Mouse (Mus musculus): ENCODE results near the gene Acox2. TPM values are rescaled to one million over a fixed set of nuclear protein-coding genes. Genes with fewer than 3 reads are reported as not detected.

The Acox2 gene
- polyA plus RNA-seq, 1 experiment from 2014 or later, result not detected

DNA sequence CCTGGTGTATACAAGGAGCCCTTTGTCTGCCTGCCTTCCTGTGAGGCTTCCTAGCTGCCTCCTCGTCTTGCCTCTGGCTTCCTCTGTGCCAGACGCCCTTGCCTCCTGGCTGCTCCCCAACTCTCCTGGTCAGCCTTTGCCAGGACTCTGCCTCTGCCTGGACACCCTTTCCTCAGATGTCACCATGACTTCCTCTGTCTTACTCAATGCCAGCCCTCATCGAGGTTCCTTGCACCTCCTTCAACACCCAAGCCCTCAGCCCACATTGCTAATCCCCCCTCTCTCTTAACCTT, 872 bp downstream of the Acox2 start:
- 29% methylated on average over 3 of the region's 3 CpGs for WGBS
- Histone ChIP-seq H3K27ac (replicated peaks in 1 of 2; ENCODE audit: control insufficient read depth in 1 of 2, insufficient read depth in 1 of 2, low read depth in 2 of 2, low read length in 2 of 2) (no peak overlapping the region), H3K4me3 (ENCODE audit: control insufficient read depth in 1 of 2, insufficient read depth in 1 of 2, low read depth in 1 of 2, low read length in 2 of 2) (no peak overlapping the region), H3K9me3 (ENCODE audit: control insufficient read depth, low read length) (no peaks in the 10 kb centered on the region), H3K36me3 (ENCODE audit: control insufficient read depth, insufficient read depth, low read length) (no peaks in the 10 kb centered on the region), H3K9ac (ENCODE audit: low read length) (no peak overlapping the region), H3K4me2 (ENCODE audit: low read length) (no peak overlapping the region), H3K4me1 (ENCODE audit: control insufficient read depth in 2 of 2, insufficient read depth in 2 of 2, low read length in 2 of 2) (peaks cover 0 to 2% of the 10 kb centered on the region in 2 experiments; a peak in 1 of 4 replicates), H3K27me3 (ENCODE audit: control insufficient read depth, insufficient read depth, low read length) (no peaks in the 10 kb centered on the region)
- ATAC-seq (ENCODE audit: insufficient number of reproducible peaks, insufficient read depth, low FRiP score, low read depth), result no peak

- no peaks in the 10 kb centered on the region for H3K36me3 ChIP-seq (ENCODE audit: control insufficient read depth, insufficient read depth, low read length)
- no peak overlapping the region for H3K27ac ChIP-seq (replicated peaks in 1 of 2; ENCODE audit: control insufficient read depth in 1 of 2, insufficient read depth in 1 of 2, low read depth in 2 of 2, low read length in 2 of 2)
- no peaks in the 10 kb centered on the region for H3K9me3 ChIP-seq (ENCODE audit: control insufficient read depth, low read length)
- no peak overlapping the region for H3K4me2 ChIP-seq (ENCODE audit: low read length)
- no peak overlapping the region for H3K4me3 ChIP-seq (ENCODE audit: control insufficient read depth in 1 of 2, insufficient read depth in 1 of 2, low read depth in 1 of 2, low read length in 2 of 2)
- H3K27me3 ChIP-seq (ENCODE audit: control insufficient read depth, insufficient read depth, low read length), result no peaks in the 10 kb centered on the region
- ATAC-seq (ENCODE audit: insufficient number of reproducible peaks, insufficient read depth, low FRiP score, low read depth), result no peak; the same call in 1 of the 2 replicates
- H3K4me1 ChIP-seq (ENCODE audit: control insufficient read depth in 2 of 2, insufficient read depth in 2 of 2, low read length in 2 of 2), result peaks cover 0 to 2% of the 10 kb centered on the region in 2 experiments; a peak in 1 of 4 replicates
- no peak overlapping the region for H3K9ac ChIP-seq (ENCODE audit: low read length)
- WGBS, result 49% methylated on average over 7 of the region's 7 CpGs
These were observed 1.4 kb downstream of the Acox2 start for GRCm38 (mm10) chr14:8257521-8258334.

DNA sequence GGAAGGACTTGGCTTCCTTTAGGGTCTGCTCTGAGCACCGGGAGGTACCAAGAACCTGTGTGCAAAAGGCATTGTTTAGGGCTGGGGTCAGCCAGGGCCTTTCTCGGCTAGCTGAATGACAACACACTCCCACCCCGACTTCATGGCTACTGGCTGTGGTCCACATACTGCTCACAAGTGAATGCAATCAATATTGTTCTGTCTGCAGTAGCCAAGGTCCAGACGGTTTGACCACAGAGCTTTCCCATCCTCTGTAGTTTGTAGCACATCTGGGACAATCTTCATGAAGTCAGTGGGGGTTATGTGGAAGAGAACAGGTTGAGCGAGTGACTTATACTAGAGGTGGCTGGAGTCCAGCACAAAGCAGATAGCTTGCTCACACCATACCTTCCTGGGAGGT, 2.3 kb downstream of the Acox2 start:
- Histone ChIP-seq H3K4me1 (ENCODE audit: control insufficient read depth in 2 of 2, insufficient read depth in 2 of 2, low read length in 2 of 2) (peaks cover 0 to 2% of the 10 kb centered on the region in 2 experiments; a peak in 1 of 4 replicates), H3K4me2 (ENCODE audit: low read length) (no peak overlapping the region), H3K27me3 (ENCODE audit: control insufficient read depth, insufficient read depth, low read length) (no peaks in the 10 kb centered on the region), H3K36me3 (ENCODE audit: control insufficient read depth, insufficient read depth, low read length) (no peaks in the 10 kb centered on the region), H3K4me3 (ENCODE audit: control insufficient read depth in 1 of 2, insufficient read depth in 1 of 2, low read depth in 1 of 2, low read length in 2 of 2) (no peak overlapping the region), H3K27ac (replicated peaks in 1 of 2; ENCODE audit: control insufficient read depth in 1 of 2, insufficient read depth in 1 of 2, low read depth in 2 of 2, low read length in 2 of 2) (no peak overlapping the region), H3K9me3 (ENCODE audit: control insufficient read depth, low read length) (no peaks in the 10 kb centered on the region), H3K9ac (ENCODE audit: low read length) (no peak overlapping the region)
- 68% methylated on average over 5 of the region's 5 CpGs for WGBS
- no peak for ATAC-seq (ENCODE audit: insufficient number of reproducible peaks, insufficient read depth, low FRiP score, low read depth)

DNA sequence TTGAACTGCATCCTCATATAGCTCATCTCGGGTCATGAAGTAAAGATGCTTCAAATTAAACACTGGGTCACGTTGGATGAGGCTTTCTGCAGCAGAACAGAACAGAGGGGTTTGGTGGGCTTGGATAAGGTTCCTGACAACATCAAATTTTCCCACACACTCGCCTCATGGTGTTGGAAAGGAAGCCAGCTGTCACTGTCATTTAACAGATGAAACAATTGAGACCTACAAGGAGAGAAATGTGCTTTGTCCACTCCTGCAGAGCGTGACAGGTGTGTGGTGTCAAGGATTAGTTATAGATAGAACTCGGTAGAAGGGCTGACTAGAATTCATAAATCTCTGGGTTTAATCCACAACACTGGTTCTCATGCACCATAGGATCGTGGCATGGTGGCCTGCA, 3.1 kb downstream of the Acox2 start:
- Histone ChIP-seq H3K9ac (ENCODE audit: low read length) (no peak overlapping the region), H3K4me3 (ENCODE audit: control insufficient read depth in 1 of 2, insufficient read depth in 1 of 2, low read depth in 1 of 2, low read length in 2 of 2) (no peak overlapping the region), H3K4me2 (ENCODE audit: low read length) (no peak overlapping the region), H3K36me3 (ENCODE audit: control insufficient read depth, insufficient read depth, low read length) (no peaks in the 10 kb centered on the region), H3K27ac (replicated peaks in 1 of 2; ENCODE audit: control insufficient read depth in 1 of 2, insufficient read depth in 1 of 2, low read depth in 2 of 2, low read length in 2 of 2) (no peak overlapping the region), H3K4me1 (ENCODE audit: control insufficient read depth in 2 of 2, insufficient read depth in 2 of 2, low read length in 2 of 2) (peaks cover 0 to 2% of the 10 kb centered on the region in 2 experiments; a peak in 1 of 4 replicates), H3K9me3 (ENCODE audit: control insufficient read depth, low read length) (no peaks in the 10 kb centered on the region), H3K27me3 (ENCODE audit: control insufficient read depth, insufficient read depth, low read length) (no peaks in the 10 kb centered on the region)
- WGBS, result 55% methylated on average over 6 of the region's 6 CpGs
- ATAC-seq (ENCODE audit: insufficient number of reproducible peaks, insufficient read depth, low FRiP score, low read depth), result no peak

GRCm38 (mm10) chr14:8255076-8255729, 4.0 kb downstream of the Acox2 start:
- no peaks in the 10 kb centered on the region for H3K36me3 ChIP-seq (ENCODE audit: control insufficient read depth, insufficient read depth, low read length)
- H3K9me3 ChIP-seq (ENCODE audit: control insufficient read depth, low read length), result no peaks in the 10 kb centered on the region
- H3K4me1 ChIP-seq (ENCODE audit: control insufficient read depth in 2 of 2, insufficient read depth in 2 of 2, low read length in 2 of 2), result peaks cover 0 to 2% of the 10 kb centered on the region in 2 experiments; a peak in 1 of 4 replicates
- no peak overlapping the region for H3K27ac ChIP-seq (replicated peaks in 1 of 2; ENCODE audit: control insufficient read depth in 1 of 2, insufficient read depth in 1 of 2, low read depth in 2 of 2, low read length in 2 of 2)
- no peaks in the 10 kb centered on the region for H3K27me3 ChIP-seq (ENCODE audit: control insufficient read depth, insufficient read depth, low read length)
- no peak for ATAC-seq (ENCODE audit: insufficient number of reproducible peaks, insufficient read depth, low FRiP score, low read depth)
- no peak overlapping the region for H3K4me2 ChIP-seq (ENCODE audit: low read length)
- no peak overlapping the region for H3K4me3 ChIP-seq (ENCODE audit: control insufficient read depth in 1 of 2, insufficient read depth in 1 of 2, low read depth in 1 of 2, low read length in 2 of 2)
- WGBS, result 48% methylated on average over 7 of the region's 7 CpGs
- H3K9ac ChIP-seq (ENCODE audit: low read length), result no peak overlapping the region

DNA sequence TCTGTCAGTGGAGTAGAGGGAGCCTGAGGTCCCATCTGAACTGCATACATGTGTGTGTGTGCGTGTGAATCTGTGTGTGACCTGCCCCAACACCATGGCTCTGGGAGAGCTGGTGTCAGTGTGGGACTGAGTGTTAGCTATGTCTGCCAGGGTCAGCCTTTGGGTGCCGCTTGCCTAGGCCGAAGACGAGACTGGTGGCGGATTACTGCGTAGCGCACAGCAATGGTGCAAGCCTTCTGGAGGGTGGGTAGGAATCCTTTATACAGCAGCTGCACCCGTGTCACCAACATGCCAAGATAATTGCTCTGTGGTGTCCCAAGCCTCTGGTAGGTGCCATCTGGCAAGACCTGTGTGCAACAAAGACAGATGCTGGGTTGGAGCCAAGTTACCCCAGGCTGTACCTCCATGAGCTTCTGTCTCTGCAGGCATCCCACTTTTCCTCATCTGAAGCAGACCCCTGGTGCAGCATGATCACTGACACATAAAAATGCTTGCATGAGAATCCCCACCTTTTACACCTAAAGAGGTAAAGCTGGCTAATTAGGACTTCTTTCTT, 7.7 kb downstream of the Acox2 start:
- 87% methylated on average over 8 of the region's 8 CpGs for WGBS
- no peak overlapping the region for H3K27ac ChIP-seq (replicated peaks in 1 of 2; ENCODE audit: control insufficient read depth in 1 of 2, insufficient read depth in 1 of 2, low read depth in 2 of 2, low read length in 2 of 2)

GRCm38 (mm10) chr14:8250141-8250871, 8.8 kb downstream of the Acox2 start:
- Histone ChIP-seq H3K4me2 (ENCODE audit: low read length) (no peak overlapping the region), H3K9ac (ENCODE audit: low read length) (no peak overlapping the region), H3K27ac (replicated peaks in 1 of 2; ENCODE audit: control insufficient read depth in 1 of 2, insufficient read depth in 1 of 2, low read depth in 2 of 2, low read length in 2 of 2) (no peak overlapping the region), H3K36me3 (ENCODE audit: control insufficient read depth, insufficient read depth, low read length) (no peaks in the 10 kb centered on the region), H3K4me1 (ENCODE audit: control insufficient read depth in 2 of 2, insufficient read depth in 2 of 2, low read length in 2 of 2) (no peaks in the 10 kb centered on the region), H3K4me3 (ENCODE audit: control insufficient read depth in 1 of 2, insufficient read depth in 1 of 2, low read depth in 1 of 2, low read length in 2 of 2) (no peak overlapping the region), H3K27me3 (ENCODE audit: control insufficient read depth, insufficient read depth, low read length) (no peaks in the 10 kb centered on the region), H3K9me3 (ENCODE audit: control insufficient read depth, low read length) (no peaks in the 10 kb centered on the region)
- WGBS, result 63% methylated on average over 9 of the region's 9 CpGs
- no peak for ATAC-seq (ENCODE audit: insufficient number of reproducible peaks, insufficient read depth, low FRiP score, low read depth)

More for the DNA sequence above, 7.7 kb downstream of the Acox2 start:
- ATAC-seq (ENCODE audit: insufficient number of reproducible peaks, insufficient read depth, low FRiP score, low read depth), result no peak
- Histone ChIP-seq H3K36me3 (ENCODE audit: control insufficient read depth, insufficient read depth, low read length) (no peaks in the 10 kb centered on the region), H3K4me1 (ENCODE audit: control insufficient read depth in 2 of 2, insufficient read depth in 2 of 2, low read length in 2 of 2) (no peaks in the 10 kb centered on the region), H3K27me3 (ENCODE audit: control insufficient read depth, insufficient read depth, low read length) (no peaks in the 10 kb centered on the region), H3K4me2 (ENCODE audit: low read length) (no peak overlapping the region), H3K9me3 (ENCODE audit: control insufficient read depth, low read length) (no peaks in the 10 kb centered on the region), H3K9ac (ENCODE audit: low read length) (no peak overlapping the region), H3K4me3 (ENCODE audit: control insufficient read depth in 1 of 2, insufficient read depth in 1 of 2, low read depth in 1 of 2, low read length in 2 of 2) (no peak overlapping the region)

Data from heart, embryonic 14.5 days (tissue).